Mouse (Mus musculus) bone marrow macrophage, adult 2 months (primary cell): ENCODE measurements around the gene Ttc24.

ENCODE experiments used
- CTCF ChIP-seq: IDR thresholded peaks from 2 replicates; pipeline ENCODE4 v1.5.1; 2012; ENCODE audit warnings: low read depth, mild to moderate bottlenecking, low read length, moderate library complexity
- POLR2A ChIP-seq: IDR thresholded peaks from 2 replicates; pipeline ENCODE4 v1.6.1; 2012; ENCODE audit warnings: mild to moderate bottlenecking, low read depth, low read length, borderline replicate concordance

GRCm38 (mm10) chr3:88035561-88036293 is 42.4 kb downstream of the Ttc24 start:
- no peak for TF ChIP-seq POLR2A
- no peak for TF ChIP-seq CTCF
